Mouse (Mus musculus) A20 (cell line): Measurements from ENCODE around the gene Dynlt3.

Source experiments
- DNase-seq: peaks from one replicate; pipeline ENCODE4 v3.0.0-alpha.2; 2011; ENCODE audit warnings: low read depth, low spot score

Dynlt3 gene

GRCm38 (mm10) chrX:9662391-9663111 lies at the start of gene Dynlt3:
TSS of gene Dynlt3 (minus strand) at chrX:9663003.
- peak; percentile 90 for DNase-seq

DNA sequence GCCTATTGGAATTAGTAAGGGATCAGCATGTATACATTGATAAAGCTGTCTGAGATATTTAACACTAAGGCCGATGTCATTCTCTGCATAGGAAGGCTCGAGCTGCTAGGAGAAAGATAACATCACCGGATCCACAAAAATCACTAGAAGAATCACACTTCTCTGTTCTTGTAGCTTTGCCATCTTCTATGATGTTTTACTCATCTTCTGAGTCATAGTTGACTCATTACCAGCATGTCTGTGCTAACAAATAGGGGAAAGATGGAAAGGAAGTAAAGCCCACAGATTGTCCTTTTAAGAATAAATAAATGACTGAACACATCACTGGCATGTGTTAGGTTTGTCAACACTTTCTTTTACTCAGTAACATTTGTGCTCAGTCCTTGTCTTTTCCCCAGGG lies 37.0 kb upstream of the Dynlt3 start:
- DNase-seq = peak; percentile 17

DNA sequence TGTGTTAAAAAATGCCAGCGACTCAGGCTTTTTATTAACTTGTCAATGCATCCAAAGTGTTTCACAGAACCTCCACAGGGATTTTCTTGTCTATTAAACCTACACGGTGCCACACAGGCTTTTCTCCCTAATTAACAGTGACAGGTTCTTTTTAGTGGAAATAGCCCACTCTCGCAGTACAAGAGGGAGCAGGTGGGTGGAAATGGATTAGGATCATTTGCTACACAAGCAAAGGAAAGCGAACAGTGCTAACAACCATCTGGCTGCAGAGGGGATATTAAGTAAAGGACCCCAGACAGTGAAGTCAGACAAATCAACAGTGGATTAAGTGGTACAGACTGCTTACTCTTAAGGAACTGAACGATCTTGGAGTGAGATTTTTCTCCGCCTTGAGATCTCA lies 33.2 kb upstream of the Dynlt3 start:
- DNase-seq = no peak

DNA sequence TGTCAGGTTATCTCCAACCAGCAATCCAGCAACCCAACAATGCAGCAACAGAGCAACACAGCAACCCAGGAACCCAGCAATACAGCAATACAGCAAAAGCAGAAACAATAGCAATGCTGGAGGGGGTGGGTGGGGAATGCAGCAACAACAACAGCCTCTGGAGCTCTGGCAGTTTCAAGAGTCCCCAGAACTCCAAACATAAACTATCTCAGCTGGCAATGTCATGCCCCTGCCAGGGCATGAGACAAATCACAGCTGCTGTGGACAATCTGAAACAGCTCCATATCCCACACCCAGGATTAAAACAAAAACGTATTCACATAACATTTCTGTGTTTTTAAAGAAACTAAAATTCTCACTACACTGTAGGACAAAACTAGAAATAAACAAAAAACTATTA lies 9.2 kb upstream of the Dynlt3 start:
- peak; percentile 58 for DNase-seq

- DNase-seq = peak; percentile 70
Observed at GRCm38 (mm10) chrX:9671418-9671817, 8.6 kb upstream of the Dynlt3 start.

GRCm38 (mm10) chrX:9652806-9653205 lies 10.0 kb downstream of the Dynlt3 start:
- DNase-seq = no peak

GRCm38 (mm10) chrX:9640594-9640993 lies 22.2 kb downstream of the Dynlt3 start:
- DNase-seq = peak; percentile 21

DNA sequence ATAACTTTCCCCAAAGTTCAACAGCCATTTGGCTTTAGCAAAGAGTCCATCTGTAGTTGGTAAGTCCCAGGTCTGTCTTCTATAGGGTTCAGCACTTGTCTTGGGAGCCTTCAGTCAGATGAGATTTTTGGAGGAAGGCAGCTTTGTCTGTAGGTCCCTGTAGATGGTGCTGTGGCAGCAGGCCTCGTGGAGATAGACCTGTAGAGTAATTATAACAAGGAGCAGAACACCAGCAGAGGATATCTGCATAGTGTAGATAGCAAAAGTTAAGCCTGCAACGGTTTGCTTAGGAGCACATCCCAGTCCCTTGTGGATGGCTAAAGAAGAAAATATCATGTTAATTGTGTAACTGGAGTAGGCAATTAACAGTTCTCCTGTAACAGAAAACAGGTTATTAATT lies 22.7 kb downstream of the Dynlt3 start:
- peak; percentile 40 for DNase-seq
